Mouse (Mus musculus) MEL (cell line): Measurements from ENCODE around the gene Vps35l. TPM values are rescaled to one million over a fixed set of nuclear protein-coding genes. Genes with fewer than 3 reads are reported as not detected.

ENCODE experiments used
- DNase-seq: peaks from one replicate; pipeline ENCODE4 v3.0.0; 2011; ENCODE audit warnings: low read depth, low spot score
- H3K27ac ChIP-seq: 2 replicates; pipeline ENCODE4 v1.5.1; 2012; ENCODE audit warnings: low read depth, mild to moderate bottlenecking, control low read depth, low read length, moderate library complexity; ENCODE audit not compliant: control insufficient read depth
- H3K27me3 ChIP-seq, 2 experiments: fragments of 150-350 bp in 1 of 2; sonication (generic) in 1 of 2; 2 replicates each; pipeline ENCODE4 v1.6.1; 2012; ENCODE audit warnings: low read length in 2 of 2, mild to moderate bottlenecking in 2 of 2, improper control_type of control experiment in 1 of 2, moderate library complexity in 1 of 2; ENCODE audit not compliant: insufficient read depth in 2 of 2, control insufficient read depth in 1 of 2
- H3K36me3 ChIP-seq, 2 experiments: 2 replicates each; pipeline ENCODE4 v1.6.1; 2012 to 2014; ENCODE audit warnings: low read length in 2 of 2, improper control_type of control experiment in 1 of 2, inconsistent platforms in 1 of 2, mild to moderate bottlenecking in 1 of 2; ENCODE audit not compliant: insufficient read depth in 2 of 2, control insufficient read depth in 1 of 2
- H3K4me1 ChIP-seq, 2 experiments: fragments of 150-350 bp in 1 of 2; sonication (generic) in 1 of 2; 2 replicates each; pipeline ENCODE4 v1.6.1; 2012; ENCODE audit warnings: low read length in 2 of 2, improper control_type of control experiment in 1 of 2, mild to moderate bottlenecking in 1 of 2; ENCODE audit not compliant: insufficient read depth in 2 of 2, control insufficient read depth in 1 of 2
- H3K4me3 ChIP-seq, 2 experiments: fragments of 150-350 bp in 1 of 2; sonication (generic) in 1 of 2; 2 replicates each; pipeline ENCODE4 v1.5.1; 2012; ENCODE audit warnings: low read depth in 2 of 2, low read length in 2 of 2, mild to moderate bottlenecking in 2 of 2, moderate library complexity in 2 of 2, control low read depth in 1 of 2, improper control_type of control experiment in 1 of 2; ENCODE audit not compliant: control insufficient read depth in 1 of 2, insufficient read depth in 1 of 2
- H3K79me2 ChIP-seq: 2 replicates; pipeline ENCODE4 v1.6.1; 2012; ENCODE audit warnings: mild to moderate bottlenecking, low read length, moderate library complexity; ENCODE audit not compliant: control insufficient read depth, poor library complexity, insufficient read depth
- H3K9ac ChIP-seq: 2 replicates; pipeline ENCODE4 v1.6.1; 2012; ENCODE audit warnings: low read depth, mild to moderate bottlenecking, control low read depth, low read length, moderate library complexity; ENCODE audit not compliant: control insufficient read depth, poor library complexity, severe bottlenecking
- H3K9me3 ChIP-seq: fragments of 150-350 bp; sonication (generic); replicated peaks from 2 replicates; pipeline ENCODE4 v1.6.1; 2012; ENCODE audit warnings: mild to moderate bottlenecking, low read length, improper control_type of control experiment, moderate library complexity; ENCODE audit not compliant: insufficient read depth
- BHLHE40 ChIP-seq: IDR thresholded peaks from 2 replicates; pipeline ENCODE4 v1.6.1; 2012; ENCODE audit warnings: low read depth, mild to moderate bottlenecking, inconsistent platforms, low read length, improper control_type of control experiment, borderline replicate concordance
- CHD1 ChIP-seq: IDR thresholded peaks from 2 replicates; pipeline ENCODE4 v1.6.1; 2012; ENCODE audit warnings: low read depth, mild to moderate bottlenecking, inconsistent platforms, low read length, improper control_type of control experiment
- CHD2 ChIP-seq: IDR thresholded peaks from 2 replicates; pipeline ENCODE4 v1.6.1; 2011; ENCODE audit warnings: low read length, improper control_type of control experiment
- CTCF ChIP-seq, 3 experiments: IDR thresholded peaks in 2 of 3; conservative IDR thresholded peaks in 1 of 3; 2 replicates each; pipeline ENCODE4 v1.5.1; 2011 to 2012; ENCODE audit warnings: low read length in 3 of 3, low read depth in 2 of 3, mild to moderate bottlenecking in 2 of 3, improper control_type of control experiment in 1 of 3, inconsistent platforms in 1 of 3, mixed read lengths in 1 of 3, moderate library complexity in 1 of 3; ENCODE audit not compliant: control insufficient read depth in 1 of 3, insufficient read depth in 1 of 3, poor library complexity in 1 of 3, severe bottlenecking in 1 of 3
- E2F4 ChIP-seq: IDR thresholded peaks from 2 replicates; pipeline ENCODE4 v1.6.1; 2011; ENCODE audit warnings: low read depth, low read length, improper control_type of control experiment, borderline replicate concordance
- ELF1 ChIP-seq: IDR thresholded peaks from 2 replicates; pipeline ENCODE4 v1.6.1; 2014; ENCODE audit warnings: low read depth, mild to moderate bottlenecking, inconsistent platforms, low read length, improper control_type of control experiment, moderate library complexity
- EP300 ChIP-seq, 2 experiments: IDR thresholded peaks; 2 replicates each; pipeline ENCODE4 v1.6.1; 2011; ENCODE audit warnings: improper control_type of control experiment in 2 of 2, low read length in 2 of 2, low read depth in 1 of 2, mild to moderate bottlenecking in 1 of 2
- ETS1 ChIP-seq: IDR thresholded peaks from 2 replicates; pipeline ENCODE4 v1.6.1; 2012; ENCODE audit warnings: low read depth, mild to moderate bottlenecking, inconsistent platforms, low read length, improper control_type of control experiment, moderate library complexity
- GATA1 ChIP-seq: IDR thresholded peaks from 2 replicates; pipeline ENCODE4 v1.6.1; 2011; ENCODE audit warnings: low read depth, low read length, improper control_type of control experiment
- HCFC1 ChIP-seq: IDR thresholded peaks from 2 replicates; pipeline ENCODE4 v1.6.1; 2012; ENCODE audit warnings: low read depth, mild to moderate bottlenecking, inconsistent platforms, low read length, improper control_type of control experiment, moderate library complexity
- JUND ChIP-seq: IDR thresholded peaks from 2 replicates; pipeline ENCODE4 v1.6.1; 2011; ENCODE audit warnings: low read depth, mild to moderate bottlenecking, improper control_type of control experiment, low read length
- KAT2A ChIP-seq: conservative IDR thresholded peaks from 2 replicates; pipeline ENCODE4 v1.6.1; 2012; ENCODE audit warnings: low read depth, low read length, improper control_type of control experiment, inconsistent platforms
- MAFK ChIP-seq: IDR thresholded peaks from 2 replicates; pipeline ENCODE4 v1.6.1; 2011; ENCODE audit warnings: low read depth, mild to moderate bottlenecking, low read length, improper control_type of control experiment, borderline replicate concordance
- MAX ChIP-seq: IDR thresholded peaks from 2 replicates; pipeline ENCODE4 v1.6.1; 2011; ENCODE audit warnings: low read length, improper control_type of control experiment
- MAZ ChIP-seq: IDR thresholded peaks from 2 replicates; pipeline ENCODE4 v1.6.1; 2012; ENCODE audit warnings: low read depth, mild to moderate bottlenecking, inconsistent platforms, low read length, improper control_type of control experiment
- MEF2A ChIP-seq: IDR thresholded peaks from 2 replicates; pipeline ENCODE4 v1.6.1; 2014; ENCODE audit warnings: low read depth, mild to moderate bottlenecking, inconsistent platforms, low read length, improper control_type of control experiment; ENCODE audit not compliant: poor library complexity, insufficient replicate concordance, severe bottlenecking; ENCODE audit errors: extremely low read depth
- MXI1 ChIP-seq: IDR thresholded peaks from 2 replicates; pipeline ENCODE4 v1.6.1; 2011; ENCODE audit warnings: mild to moderate bottlenecking, low read depth, low read length, improper control_type of control experiment
- MYC ChIP-seq: IDR thresholded peaks from 2 replicates; pipeline ENCODE4 v1.6.1; 2011; ENCODE audit warnings: low read depth, mild to moderate bottlenecking, low read length, improper control_type of control experiment, moderate library complexity
- NELFE ChIP-seq: IDR thresholded peaks from 2 replicates; pipeline ENCODE4 v1.6.1; 2011; ENCODE audit warnings: low read depth, low read length, improper control_type of control experiment
- NRF1 ChIP-seq: IDR thresholded peaks from 2 replicates; pipeline ENCODE4 v1.6.1; 2014; ENCODE audit warnings: low read depth, mild to moderate bottlenecking, inconsistent platforms, low read length, improper control_type of control experiment, moderate library complexity; ENCODE audit not compliant: poor library complexity, insufficient read depth, severe bottlenecking
- POLR2A ChIP-seq, 2 experiments: IDR thresholded peaks; 2 replicates each; pipeline ENCODE4 v1.6.1; 2011 to 2012; ENCODE audit warnings: low read length in 2 of 2, mild to moderate bottlenecking in 2 of 2, control low read depth in 1 of 2, improper control_type of control experiment in 1 of 2, low read depth in 1 of 2, moderate library complexity in 1 of 2; ENCODE audit not compliant: control insufficient read depth in 1 of 2, insufficient read depth in 1 of 2, poor library complexity in 1 of 2
- POLR2AphosphoS2 ChIP-seq: IDR thresholded peaks from 2 replicates; pipeline ENCODE4 v1.6.1; 2011; ENCODE audit warnings: low read length, improper control_type of control experiment
- POLR2AphosphoS5 ChIP-seq: IDR thresholded peaks from 2 replicates; pipeline ENCODE4 v1.6.1; 2012; ENCODE audit warnings: low read depth, borderline replicate concordance, mild to moderate bottlenecking, inconsistent platforms, low read length, moderate library complexity, mixed read lengths
- RAD21 ChIP-seq: IDR thresholded peaks from 2 replicates; pipeline ENCODE4 v1.6.1; 2011; ENCODE audit warnings: mild to moderate bottlenecking, low read depth, low read length, improper control_type of control experiment
- RCOR1 ChIP-seq: IDR thresholded peaks from 2 replicates; pipeline ENCODE4 v1.6.1; 2012; ENCODE audit warnings: low read depth, mild to moderate bottlenecking, inconsistent platforms, low read length, improper control_type of control experiment
- SIN3A ChIP-seq: IDR thresholded peaks from 2 replicates; pipeline ENCODE4 v1.6.1; 2012; ENCODE audit warnings: low read length, improper control_type of control experiment, inconsistent platforms
- SMC3 ChIP-seq: IDR thresholded peaks from 2 replicates; pipeline ENCODE4 v1.6.1; 2011; ENCODE audit warnings: low read depth, low read length, improper control_type of control experiment
- TAL1 ChIP-seq: IDR thresholded peaks from 2 replicates; pipeline ENCODE4 v1.6.1; 2012; ENCODE audit warnings: mild to moderate bottlenecking, inconsistent platforms, low read length, moderate library complexity, mixed read lengths
- TBP ChIP-seq: IDR thresholded peaks from 2 replicates; pipeline ENCODE4 v1.8.0; 2011; ENCODE audit warnings: low read depth, low read length, improper control_type of control experiment
- TCF12 ChIP-seq: IDR thresholded peaks from 2 replicates; pipeline ENCODE4 v1.6.1; 2014; ENCODE audit warnings: low read depth, mild to moderate bottlenecking, inconsistent platforms, low read length, improper control_type of control experiment, moderate library complexity
- UBTF ChIP-seq: IDR thresholded peaks from 2 replicates; pipeline ENCODE4 v1.6.1; 2012; ENCODE audit warnings: low read depth, mild to moderate bottlenecking, inconsistent platforms, low read length, improper control_type of control experiment, moderate library complexity, borderline replicate concordance; ENCODE audit not compliant: insufficient read depth
- USF2 ChIP-seq, 2 experiments: IDR thresholded peaks; 2 replicates each; pipeline ENCODE4 v1.6.1; 2011 to 2012; ENCODE audit warnings: improper control_type of control experiment in 2 of 2, low read length in 2 of 2, borderline replicate concordance in 1 of 2, inconsistent platforms in 1 of 2, low read depth in 1 of 2, mild to moderate bottlenecking in 1 of 2; ENCODE audit not compliant: insufficient read depth in 1 of 2
- ZC3H11A ChIP-seq: IDR thresholded peaks from 2 replicates; pipeline ENCODE4 v1.6.1; 2012; ENCODE audit warnings: low read depth, mild to moderate bottlenecking, inconsistent platforms, low read length, improper control_type of control experiment
- ZKSCAN1 ChIP-seq: IDR thresholded peaks from 2 replicates; pipeline ENCODE4 v1.6.1; 2012; ENCODE audit warnings: low read depth, mild to moderate bottlenecking, inconsistent platforms, low read length, improper control_type of control experiment, moderate library complexity
- ZMIZ1 ChIP-seq: IDR thresholded peaks from 2 replicates; pipeline ENCODE4 v1.6.1; 2012; ENCODE audit warnings: low read depth, mild to moderate bottlenecking, inconsistent platforms, low read length, improper control_type of control experiment, moderate library complexity
- ZNF384 ChIP-seq: IDR thresholded peaks from 2 replicates; pipeline ENCODE4 v1.6.1; 2012; ENCODE audit warnings: low read depth, mild to moderate bottlenecking, inconsistent platforms, low read length, improper control_type of control experiment
- polyA plus RNA-seq, 2 experiments: library from polyadenylated mRNA; stranded (reverse) in 1 of 2; unstranded in 1 of 2; fragments of >175 nt in 1 of 2; fragments of >200 nt in 1 of 2; gene quantifications; 2 replicates each; pipeline versions ENCODE4 v1.2.1 to v1.2.4; 2012; ENCODE audit warnings: low replicate concordance in 2 of 2, low read depth in 1 of 2; ENCODE audit not compliant: insufficient read length in 2 of 2, insufficient read depth in 1 of 2, missing spikeins in 1 of 2
- total RNA-seq: library from RNA; depleted of rRNA; stranded (reverse); fragments of 300-350 nt; gene quantifications from 2 replicates; pipeline ENCODE4 v1.2.3, GENCODE M21; 2012

Gene Vps35l
- total and polyA plus RNA-seq, 3 experiments = 37.6 to 87.4 TPM; not detected in 1

DNA sequence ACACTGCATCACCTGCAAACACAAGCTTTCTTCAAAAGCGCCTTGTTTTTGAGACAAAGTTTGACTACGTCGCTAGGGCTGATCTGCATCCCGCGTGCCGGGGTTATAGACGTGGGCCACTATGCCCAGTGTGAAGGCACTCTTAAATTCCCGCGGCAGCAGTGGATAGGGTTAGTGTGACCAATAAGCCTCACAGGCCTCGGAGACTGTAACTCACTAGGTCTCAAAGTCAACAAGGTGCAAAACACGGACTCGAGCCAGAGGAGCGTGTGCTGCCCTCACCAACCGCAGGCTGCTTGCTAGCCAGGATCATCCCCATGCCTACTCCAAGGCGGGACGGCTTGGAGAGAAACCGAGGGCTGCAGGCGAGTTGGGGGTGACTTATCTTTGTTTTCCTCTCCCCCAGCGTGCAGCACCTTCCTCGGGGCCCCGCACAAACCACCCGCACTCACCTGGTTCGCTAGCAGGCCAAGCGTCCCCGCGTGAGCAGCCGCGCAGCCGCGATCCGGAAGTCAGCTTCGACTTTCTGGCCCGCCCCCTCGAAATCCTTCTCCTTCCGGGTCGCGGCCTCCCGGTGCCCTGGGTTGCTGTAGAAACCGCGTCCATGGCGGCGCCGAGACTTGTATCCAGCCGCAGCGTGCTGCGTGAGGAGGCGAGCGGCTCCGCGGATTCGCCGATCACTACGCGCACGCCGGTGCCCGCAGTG lies 115.3 kb downstream of the Vps35l start, which contains the start of gene Iqck:
Gene Iqck, plus strand, starts transcription at position 582 of the 706 bp plus-strand sequence.
- Histone ChIP-seq H3K27ac (peak within 1 kb of the TSS; percentile 60), H3K4me3 (peak within 1 kb of the TSS; percentile 62 to 92), H3K9me3 (no peaks in the 10 kb centered on the region), H3K9ac (peak within 1 kb of the TSS; percentile 85), H3K4me1 (peaks cover 5 to 40% of the 10 kb centered on the region in 2 experiments), H3K36me3 (peaks cover 5 to 43% of the 10 kb centered on the region in 2 experiments; a peak in 3 of 4 replicates), H3K79me2 (peaks cover 44% of the 10 kb centered on the region), H3K27me3 (no peaks in the 10 kb centered on the region)
- peak; percentile 94 for DNase-seq
- TF ChIP-seq KAT2A (peak; percentile 75), MAZ (peak; percentile 78; the same call in 1 of the 2 replicates), GATA1 (no peak), POLR2A (IDR thresholded peaks at IDR 0.05; ENCODE audit: control insufficient read depth in 1 of 2, insufficient read depth in 1 of 2, low read depth in 1 of 2, low read length in 2 of 2, poor library complexity in 1 of 2) (peak; percentile 85 to 90), ZC3H11A (no peak), MEF2A (no peak), POLR2AphosphoS5 (no peak), MXI1 (peak; percentile 99), POLR2AphosphoS2 (peak; percentile 92), NELFE (peak; percentile 93), RCOR1 (no peak), EP300 (IDR thresholded peaks at IDR 0.05; ENCODE audit: low read depth in 1 of 2, low read length in 2 of 2) (no peak; a peak in 1 of 4 replicates), E2F4 (no peak), ZKSCAN1 (no peak), BHLHE40 (no peak), HCFC1 (peak; percentile 93), JUND (no peak), UBTF (no peak), TAL1 (no peak), MYC (peak; percentile 89), CHD2 (peak; percentile 57; the same call in 1 of the 2 replicates), TBP (no peak; the same call in 1 of the 2 replicates), MAX (peak; percentile 77), CHD1 (no peak), TCF12 (peak; percentile 39; the same call in 1 of the 2 replicates), SIN3A (peak; percentile 99), ETS1 (no peak), SMC3 (no peak), MAFK (no peak), NRF1 (peak; percentile 66), USF2 (IDR thresholded peaks at IDR 0.05; ENCODE audit: borderline replicate concordance in 1 of 2, insufficient read depth in 1 of 2, low read depth in 1 of 2, low read length in 2 of 2) (no peak), ELF1 (peak; percentile 87), ZMIZ1 (peak; percentile 79; the same call in 1 of the 2 replicates), RAD21 (no peak), CTCF (IDR thresholded peaks at IDR 0.05 in 2 of 3, conservative IDR thresholded peaks at IDR 0.05 in 1 of 3; ENCODE audit: control insufficient read depth in 1 of 3, insufficient read depth in 1 of 3, low read depth in 2 of 3, low read length in 3 of 3, poor library complexity in 1 of 3, severe bottlenecking in 1 of 3) (no peak), ZNF384 (no peak)
